Mouse (Mus musculus) erythroblast, embryonic 14.5 days (primary cell): ENCODE results near the gene Perm1. TPM values are rescaled to one million over a fixed set of nuclear protein-coding genes. Genes with fewer than 3 reads are reported as not detected.

Experiments
- H3K27me3 ChIP-seq: 2 replicates; pipeline ENCODE4 v1.6.1; 2012; ENCODE audit warnings: inconsistent platforms; ENCODE audit not compliant: control insufficient read depth
- H3K36me3 ChIP-seq: 2 replicates; pipeline ENCODE4 v1.6.1; 2012; ENCODE audit warnings: mild to moderate bottlenecking, inconsistent platforms; ENCODE audit not compliant: control insufficient read depth
- H3K4me1 ChIP-seq: 2 replicates; pipeline ENCODE4 v1.6.1; 2012; ENCODE audit warnings: inconsistent platforms; ENCODE audit not compliant: control insufficient read depth
- H3K4me3 ChIP-seq: replicated peaks from 2 replicates; pipeline ENCODE3; 2012; ENCODE audit warnings: moderate library complexity, mild to moderate bottlenecking, inconsistent platforms
- H3K9me3 ChIP-seq: 2 replicates; pipeline ENCODE4 v1.6.1; 2012; ENCODE audit warnings: low read length, inconsistent platforms, mixed read lengths; ENCODE audit not compliant: control insufficient read depth
- GATA1 ChIP-seq: IDR thresholded peaks from 2 replicates; pipeline ENCODE4 v1.6.1; 2012; ENCODE audit warnings: low read length, inconsistent platforms, mixed read lengths
- TAL1 ChIP-seq: IDR thresholded peaks from 3 replicates; pipeline ENCODE4 v1.6.1; 2012; ENCODE audit warnings: low read length, inconsistent platforms, mixed read lengths
- polyA plus RNA-seq: library from polyadenylated mRNA; stranded (reverse); fragments of >175 nt; gene quantifications from 2 replicates; pipeline ENCODE4 v1.2.3, GENCODE M21; 2012

The Perm1 gene
- polyA plus RNA-seq, 1 experiment, result not detected

DNA sequence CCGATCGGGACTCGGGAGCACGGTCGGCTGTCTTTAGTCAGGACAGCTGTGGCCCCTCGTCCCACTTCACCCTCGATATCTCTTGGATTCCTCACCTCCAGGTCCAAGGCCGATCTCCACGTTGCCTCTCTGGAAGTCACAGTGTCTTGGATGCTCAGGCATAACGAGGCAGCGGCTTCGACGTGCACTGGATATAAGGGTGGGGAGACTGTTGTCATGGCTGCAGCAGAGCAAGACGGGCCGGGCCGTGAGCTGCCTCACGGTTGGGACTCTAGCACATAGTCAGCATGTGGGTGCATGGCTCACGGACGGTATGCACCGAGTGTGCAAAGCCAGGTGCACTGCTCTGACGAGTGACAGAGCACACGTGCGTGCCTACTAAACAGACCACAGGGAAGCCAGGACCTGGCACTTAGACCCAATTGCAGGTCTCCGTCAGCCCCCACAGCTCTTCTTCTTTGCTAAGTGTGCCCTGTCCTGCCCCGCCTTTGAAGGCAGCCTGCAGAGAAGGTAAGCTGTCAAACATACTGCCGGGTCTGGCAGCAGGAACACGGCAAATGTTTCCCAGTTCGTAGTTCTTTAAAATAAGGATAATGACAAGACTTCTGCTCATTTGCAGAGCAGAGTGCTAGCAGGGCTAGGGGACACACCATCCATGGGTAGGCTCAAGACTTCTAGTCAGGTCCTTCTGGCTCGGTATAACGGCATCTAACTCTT lies 38.9 kb downstream of the Perm1 start:
- no peak for TF ChIP-seq TAL1
- TF ChIP-seq GATA1, result peak; percentile 38; the same call in 1 of the 2 replicates
- peaks cover 36% of the 10 kb centered on the region for H3K36me3 ChIP-seq
- peaks cover 54% of the 10 kb centered on the region for H3K4me1 ChIP-seq
- no peaks in the 10 kb centered on the region for H3K9me3 ChIP-seq
- H3K27me3 ChIP-seq, result peaks cover 17% of the 10 kb centered on the region
- H3K4me3 ChIP-seq, result peak overlapping the region; percentile 86

DNA sequence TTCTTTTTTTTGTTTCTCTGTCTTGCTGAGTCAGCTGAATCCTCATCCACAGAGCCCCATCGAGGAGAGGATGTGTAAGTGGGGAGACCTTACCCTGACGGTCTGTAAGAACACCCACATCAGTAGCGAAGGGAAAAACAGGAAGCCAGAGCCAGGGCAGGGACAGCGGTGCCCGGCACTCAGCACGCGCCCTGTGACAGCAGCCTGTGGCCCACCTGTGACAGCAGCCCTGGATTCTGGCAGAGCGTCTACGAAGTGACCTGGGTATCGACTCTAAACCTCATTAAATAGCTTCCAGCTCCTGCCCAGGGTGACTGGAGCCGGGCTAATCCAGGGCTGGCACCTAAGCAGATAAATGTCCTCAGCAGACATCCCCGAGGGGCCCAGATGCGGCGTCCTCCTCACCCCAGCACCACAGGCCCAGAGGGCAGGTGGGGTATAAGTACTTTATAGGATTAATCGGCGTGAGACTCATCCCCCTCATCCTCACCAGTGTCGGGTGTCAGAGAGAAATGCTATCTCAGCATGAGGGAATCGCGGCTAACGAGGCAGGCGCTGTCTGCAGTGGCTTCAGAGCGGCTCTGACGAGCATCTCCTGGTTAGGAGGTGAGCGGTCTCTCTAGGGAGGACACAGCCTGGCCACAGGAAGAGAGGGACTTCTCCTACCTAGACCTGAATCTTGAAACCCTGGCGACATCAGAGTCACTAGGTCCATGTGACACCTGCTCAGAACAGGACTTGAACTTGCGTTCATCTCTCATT lies 39.6 kb downstream of the Perm1 start, which contains the start of gene Samd11:
Samd11 (minus strand) TSS at position 580 of the 762 bp plus-strand sequence.
- Histone ChIP-seq H3K4me1 (peaks cover 47% of the 10 kb centered on the region), H3K9me3 (no peaks in the 10 kb centered on the region), H3K27me3 (peaks cover 17% of the 10 kb centered on the region), H3K36me3 (peaks cover 29% of the 10 kb centered on the region), H3K4me3 (peak within 1 kb of the TSS; percentile 86)
- TF ChIP-seq GATA1 (no peak), TAL1 (no peak)

Other genes with a start within 250 kb of the Perm1 start
- 0.11 and 0.22 TPM in 2 replicates for gene B3galt6, start 223.2 kb upstream of the Perm1 start, polyA plus RNA-seq
- 3.2 and 4.3 TPM in 2 replicates for gene Sdf4, start 223.0 kb upstream of the Perm1 start, polyA plus RNA-seq
- 0.11 and 0.24 TPM in 2 replicates for gene Tnfrsf4, start 202.0 kb upstream of the Perm1 start, polyA plus RNA-seq
- gene Tnfrsf18, start 189.7 kb upstream of the Perm1 start, polyA plus RNA-seq, result not detected in 2 replicates
- gene Ttll10, start 156.5 kb upstream of the Perm1 start, polyA plus RNA-seq, result not detected in 2 replicates
- gene 9430015G10Rik, start 105.9 kb upstream of the Perm1 start, polyA plus RNA-seq, result 0.90 and 0.96 TPM in 2 replicates
- gene Rnf223, start 85.4 kb upstream of the Perm1 start, polyA plus RNA-seq, result 0.10 TPM in 2 replicates
- 0.45 and 0.51 TPM in 2 replicates for gene Agrn, start 18.4 kb upstream of the Perm1 start, polyA plus RNA-seq
- 0.75 and 0.80 TPM in 2 replicates for gene Isg15, start 15.1 kb upstream of the Perm1 start, polyA plus RNA-seq
- gene AW011738, start 12.6 kb upstream of the Perm1 start, polyA plus RNA-seq, result 0.13 and 0.15 TPM in 2 replicates
- gene Plekhn1, start 19.0 kb downstream of the Perm1 start, polyA plus RNA-seq, result 1.5 and 2.4 TPM in 2 replicates
- 2.9 and 3.0 TPM in 2 replicates for gene Noc2l, start 20.1 kb downstream of the Perm1 start, polyA plus RNA-seq
- 72.2 and 81.7 TPM in 2 replicates for gene Samd11, start 39.8 kb downstream of the Perm1 start, polyA plus RNA-seq
- gene Vmn2r-ps159, start 115.2 kb downstream of the Perm1 start, polyA plus RNA-seq, result not detected in 2 replicates